Mouse (Mus musculus) hindbrain, embryonic 13.5 days (tissue): Measurements from ENCODE around the gene Cacng4. TPM values are rescaled to one million over a fixed set of nuclear protein-coding genes. Genes with fewer than 3 reads are reported as not detected.

Source experiments
- polyA plus RNA-seq: library from polyadenylated mRNA; unstranded; fragments of >200 nt; fragmentation: Nextera tagmentation; extraction: Ambion mirVana; gene quantifications from 2 replicates; pipeline ENCODE4 v1.2.1, GENCODE M21; 2015

Gene Cacng4
- polyA plus RNA-seq, 1 experiment from 2014 or later, result 50.0 TPM

Other genes with a start within 250 kb of the Cacng4 start
- 16.2 and 17.7 TPM in 2 replicates for gene Helz, start 246.6 kb downstream of the Cacng4 start, polyA plus RNA-seq
- 0.31 and 0.35 TPM in 2 replicates for gene Cacng1, start 78.0 kb downstream of the Cacng4 start, polyA plus RNA-seq
- 4.7 and 5.8 TPM in 2 replicates for gene Cacng5, start 120.5 kb upstream of the Cacng4 start, polyA plus RNA-seq